Mouse (Mus musculus) hindbrain, embryonic 13.5 days (tissue): Measurements from ENCODE around the gene Erg. TPM values are rescaled to one million over a fixed set of nuclear protein-coding genes. Genes with fewer than 3 reads are reported as not detected.

Experiments
- ATAC-seq: fragments of 200-750 bp; cut with Nextera tagmentation; 2 replicates; pipeline ENCODE4 v1.8.0; 2017; ENCODE audit warnings: moderate TSS enrichment; ENCODE audit not compliant: low FRiP score
- H3K27ac ChIP-seq: fragments of 300-500 bp; sonication (generic); 2 replicates; pipeline ENCODE4 v1.5.1; 2015; ENCODE audit warnings: inconsistent platforms, mild to moderate bottlenecking, moderate library complexity
- H3K27me3 ChIP-seq: fragments of 300-500 bp; sonication (generic); 2 replicates; pipeline ENCODE4 v1.6.1; 2015; ENCODE audit warnings: mild to moderate bottlenecking, inconsistent platforms
- H3K36me3 ChIP-seq: fragments of 300-500 bp; sonication (generic); 2 replicates; pipeline ENCODE4 v1.6.1; 2015; ENCODE audit warnings: mild to moderate bottlenecking, inconsistent platforms
- H3K4me1 ChIP-seq: fragments of 300-500 bp; sonication (generic); replicated peaks from 2 replicates; pipeline ENCODE4 v1.6.1; 2015; ENCODE audit warnings: inconsistent platforms
- H3K4me2 ChIP-seq: fragments of 300-500 bp; sonication (generic); 2 replicates; pipeline ENCODE4 v1.6.1; 2015; ENCODE audit warnings: inconsistent platforms, mild to moderate bottlenecking, moderate library complexity
- H3K4me3 ChIP-seq: fragments of 300-500 bp; sonication (generic); 2 replicates; pipeline ENCODE4 v1.5.1; 2015; ENCODE audit warnings: mild to moderate bottlenecking, inconsistent platforms
- H3K9ac ChIP-seq: fragments of 300-500 bp; sonication (generic); 2 replicates; pipeline ENCODE4 v1.6.1; 2015; ENCODE audit warnings: mild to moderate bottlenecking, inconsistent platforms
- H3K9me3 ChIP-seq: fragments of 300-500 bp; sonication (generic); 2 replicates; pipeline ENCODE4 v1.6.1; 2016; ENCODE audit warnings: inconsistent platforms
- WGBS: fragments of 180-500 bp; shearing (Covaris S2); methylation state at CpG from one replicate; pipeline ENCODE4 v1.1.7; 2015; 5-methylcytosine and 5-hydroxymethylcytosine counted together
- polyA plus RNA-seq: library from polyadenylated mRNA; unstranded; fragments of >200 nt; fragmentation: Nextera tagmentation; extraction: Ambion mirVana; gene quantifications from 2 replicates; pipeline ENCODE4 v1.2.1, GENCODE M21; 2015

Gene Erg
- polyA plus RNA-seq, 1 experiment from 2014 or later, result 2.1 TPM

DNA sequence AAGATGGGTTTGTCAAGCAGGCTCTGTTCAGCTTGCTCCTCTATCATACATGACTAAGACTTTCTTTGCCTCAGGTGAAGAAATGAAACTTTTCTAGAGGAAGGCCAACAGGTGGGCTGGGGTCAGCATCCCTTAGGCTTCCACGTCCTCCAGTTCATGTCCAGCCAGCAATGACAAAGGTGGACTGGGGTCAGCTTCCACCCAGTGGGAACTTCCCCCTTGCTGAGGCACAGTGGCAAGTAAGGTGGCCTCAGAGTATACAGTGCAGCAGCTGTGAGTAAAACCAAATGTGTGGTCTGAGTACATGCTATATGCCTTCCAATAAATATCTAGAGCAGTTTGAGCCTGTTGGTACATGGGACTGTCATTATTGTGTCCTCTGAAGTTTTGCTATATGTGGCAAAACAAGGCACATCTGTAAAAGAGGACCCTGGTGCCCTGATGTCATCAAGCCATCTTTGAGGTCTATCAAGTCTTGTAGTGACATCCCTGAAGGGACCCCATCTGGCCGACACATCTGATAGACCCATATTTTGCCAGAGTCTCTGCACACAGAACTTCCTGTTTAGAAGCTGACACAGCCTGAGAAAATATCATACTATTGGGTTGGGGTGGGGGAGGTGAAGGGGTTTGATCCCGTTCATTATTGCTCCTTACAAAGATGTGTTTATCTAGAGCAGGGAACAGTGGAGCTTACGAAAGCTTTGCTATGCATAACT, 197.4 kb downstream of the Erg start:
- 0 out of 2 replicates have a peak, but pooled peaks cover 3% of the 10 kb centered on the region for H3K9me3 ChIP-seq
- no peak overlapping the region for H3K4me3 ChIP-seq
- no peak overlapping the region for H3K27ac ChIP-seq
- no peak for ATAC-seq
- no peaks in the 10 kb centered on the region for H3K36me3 ChIP-seq
- peaks cover 8% of the 10 kb centered on the region; the same call in 1 of the 2 replicates for H3K4me1 ChIP-seq
- no peak overlapping the region for H3K9ac ChIP-seq
- no peaks in the 10 kb centered on the region for H3K27me3 ChIP-seq
- WGBS, result 82% methylated on average over 4 of the region's 4 CpGs
- no peak overlapping the region for H3K4me2 ChIP-seq

- H3K4me3 ChIP-seq, result no peak overlapping the region
- no peak overlapping the region for H3K4me2 ChIP-seq
- H3K36me3 ChIP-seq, result no peaks in the 10 kb centered on the region
- H3K4me1 ChIP-seq, result peaks cover 8% of the 10 kb centered on the region; the same call in 1 of the 2 replicates
- 94% methylated on average over 5 of the region's 5 CpGs for WGBS
- H3K9ac ChIP-seq, result no peak overlapping the region
- H3K27ac ChIP-seq, result no peak overlapping the region
- no peaks in the 10 kb centered on the region for H3K27me3 ChIP-seq
- no peak for ATAC-seq
- H3K9me3 ChIP-seq, result 0 out of 2 replicates have a peak, but pooled peaks cover 3% of the 10 kb centered on the region
These were observed 198.1 kb downstream of the Erg start for GRCm38 (mm10) chr16:95388292-95388691.

- H3K9me3 ChIP-seq, result 0 out of 2 replicates have a peak, but pooled peaks cover 3% of the 10 kb centered on the region
- no peaks in the 10 kb centered on the region for H3K36me3 ChIP-seq
- no peak overlapping the region for H3K4me2 ChIP-seq
- 97% methylated on average over 2 of the region's 2 CpGs for WGBS
- no peak overlapping the region for H3K4me3 ChIP-seq
- H3K9ac ChIP-seq, result no peak overlapping the region
- no peaks in the 10 kb centered on the region for H3K27me3 ChIP-seq
- peaks cover 8% of the 10 kb centered on the region; the same call in 1 of the 2 replicates for H3K4me1 ChIP-seq
- no peak for ATAC-seq
- no peak overlapping the region for H3K27ac ChIP-seq
These were observed 199.4 kb downstream of the Erg start for GRCm38 (mm10) chr16:95387008-95387407.

DNA sequence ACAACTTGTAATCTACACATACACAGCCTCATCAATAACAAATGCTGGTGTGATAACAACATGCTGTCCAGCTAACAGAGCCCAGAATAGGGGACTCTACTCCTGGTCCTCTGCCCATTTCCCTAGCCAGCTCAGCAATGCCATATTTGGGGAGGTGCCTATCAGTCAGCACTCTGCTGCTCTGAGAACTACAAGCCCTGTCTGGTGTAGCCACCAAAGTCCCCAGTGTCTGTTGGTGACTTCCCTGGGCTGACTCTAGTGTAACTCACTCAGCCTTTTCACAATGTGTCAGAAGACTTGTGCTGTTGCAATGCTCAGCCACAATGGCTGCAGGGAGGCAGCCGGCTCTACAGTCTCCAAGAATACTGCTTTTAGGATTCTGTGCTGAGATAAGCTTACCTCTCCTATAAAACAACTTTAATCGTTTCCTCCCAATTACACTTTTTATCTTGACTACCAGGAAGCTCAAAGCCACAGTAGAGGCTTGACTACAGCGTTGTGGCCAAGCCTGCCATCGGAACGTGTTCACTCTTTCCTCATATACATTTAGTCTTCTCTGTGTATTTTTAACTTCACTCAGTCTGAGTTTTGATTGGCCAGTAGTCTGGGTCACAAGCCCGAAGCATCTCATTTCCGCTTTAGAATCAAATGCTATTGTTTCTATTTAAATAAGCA, 201.0 kb downstream of the Erg start:
- Histone ChIP-seq H3K27ac (no peak overlapping the region), H3K4me3 (no peak overlapping the region), H3K27me3 (no peaks in the 10 kb centered on the region), H3K4me1 (peaks cover 8% of the 10 kb centered on the region; the same call in 1 of the 2 replicates), H3K9me3 (0 out of 2 replicates have a peak, but pooled peaks cover 3% of the 10 kb centered on the region), H3K36me3 (no peaks in the 10 kb centered on the region), H3K4me2 (no peak overlapping the region), H3K9ac (no peak overlapping the region)
- 90% methylated on average over 7 of the region's 7 CpGs for WGBS
- ATAC-seq, result no peak

DNA sequence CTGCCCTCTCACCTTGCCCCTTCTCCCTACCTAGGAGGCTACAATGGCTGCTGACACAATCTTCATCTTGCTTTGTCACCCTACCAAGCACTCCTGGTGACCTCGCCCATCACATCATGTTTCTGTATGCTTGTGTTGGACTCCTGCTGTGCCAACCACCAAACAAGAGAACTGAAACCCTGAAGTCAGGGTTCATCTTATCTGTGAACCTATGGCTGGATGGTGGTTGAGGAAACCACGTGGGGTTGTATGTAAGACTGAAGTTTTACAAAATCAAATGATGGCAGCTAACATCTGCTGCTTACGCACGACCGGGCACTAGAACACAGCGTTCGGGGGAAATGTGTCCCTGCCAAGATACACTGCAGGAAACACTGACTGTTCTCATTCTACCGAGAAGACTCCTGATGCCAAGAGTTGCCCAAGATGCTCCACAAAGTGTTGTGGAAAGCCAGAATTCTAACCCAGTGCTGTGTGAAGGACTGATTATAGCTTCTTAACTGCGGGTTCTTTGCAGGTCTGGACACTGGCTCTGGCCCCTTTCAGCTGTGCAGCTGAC, 201.7 kb downstream of the Erg start:
- Histone ChIP-seq H3K4me2 (no peak overlapping the region), H3K9me3 (0 out of 2 replicates have a peak, but pooled peaks cover 3% of the 10 kb centered on the region), H3K9ac (no peak overlapping the region), H3K36me3 (no peaks in the 10 kb centered on the region), H3K27me3 (no peaks in the 10 kb centered on the region), H3K4me1 (peaks cover 8% of the 10 kb centered on the region; the same call in 1 of the 2 replicates), H3K27ac (no peak overlapping the region), H3K4me3 (no peak overlapping the region)
- 93% methylated on average over 9 of the region's 9 CpGs for WGBS
- no peak for ATAC-seq

- no peaks in the 10 kb centered on the region for H3K27me3 ChIP-seq
- WGBS, result 88% methylated on average over 5 of the region's 5 CpGs
- H3K4me1 ChIP-seq, result peaks cover 8% of the 10 kb centered on the region; the same call in 1 of the 2 replicates
- H3K4me3 ChIP-seq, result no peak overlapping the region
- 0 out of 2 replicates have a peak, but pooled peaks cover 3% of the 10 kb centered on the region for H3K9me3 ChIP-seq
- H3K27ac ChIP-seq, result no peak overlapping the region
- H3K36me3 ChIP-seq, result no peaks in the 10 kb centered on the region
- no peak overlapping the region for H3K9ac ChIP-seq
- no peak overlapping the region for H3K4me2 ChIP-seq
- ATAC-seq, result no peak
These were observed 204.1 kb downstream of the Erg start for GRCm38 (mm10) chr16:95382251-95382650.

- Histone ChIP-seq H3K4me3 (no peak overlapping the region), H3K36me3 (no peaks in the 10 kb centered on the region), H3K9ac (no peak overlapping the region), H3K27ac (no peak overlapping the region), H3K9me3 (no peaks in the 10 kb centered on the region), H3K27me3 (no peaks in the 10 kb centered on the region), H3K4me2 (no peak overlapping the region), H3K4me1 (peaks cover 10% of the 10 kb centered on the region)
- no peak for ATAC-seq
- 78% methylated on average over 7 of the region's 7 CpGs for WGBS
These were observed 209.6 kb downstream of the Erg start for GRCm38 (mm10) chr16:95376834-95377233.

DNA sequence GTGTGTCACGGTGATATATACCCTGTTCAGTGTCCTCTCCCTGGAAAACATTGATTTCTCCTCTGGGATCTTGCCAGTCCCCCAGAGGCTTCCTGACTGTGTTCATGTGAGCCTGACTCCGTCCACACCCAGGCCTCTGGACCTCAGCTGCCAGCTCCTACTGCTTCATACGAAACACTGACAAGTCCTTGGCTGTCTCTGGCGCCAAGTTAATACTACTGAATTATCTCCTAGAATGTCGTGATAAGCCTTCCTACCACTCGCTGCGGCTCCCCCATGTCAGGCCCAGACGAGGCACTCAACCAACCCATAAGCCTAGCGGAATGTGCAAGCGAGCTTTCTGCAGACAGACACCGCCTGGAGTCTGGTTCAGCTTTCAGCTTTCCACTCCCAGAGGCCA, 210.0 kb downstream of the Erg start:
- Histone ChIP-seq H3K4me3 (no peak overlapping the region), H3K4me1 (peaks cover 10% of the 10 kb centered on the region), H3K9me3 (no peaks in the 10 kb centered on the region), H3K9ac (no peak overlapping the region), H3K27ac (peak overlapping the region; percentile 6; the same call in 1 of the 2 replicates), H3K36me3 (no peaks in the 10 kb centered on the region), H3K27me3 (no peaks in the 10 kb centered on the region), H3K4me2 (no peak overlapping the region)
- WGBS, result 60% methylated on average over 11 of the region's 11 CpGs
- no peak for ATAC-seq

DNA sequence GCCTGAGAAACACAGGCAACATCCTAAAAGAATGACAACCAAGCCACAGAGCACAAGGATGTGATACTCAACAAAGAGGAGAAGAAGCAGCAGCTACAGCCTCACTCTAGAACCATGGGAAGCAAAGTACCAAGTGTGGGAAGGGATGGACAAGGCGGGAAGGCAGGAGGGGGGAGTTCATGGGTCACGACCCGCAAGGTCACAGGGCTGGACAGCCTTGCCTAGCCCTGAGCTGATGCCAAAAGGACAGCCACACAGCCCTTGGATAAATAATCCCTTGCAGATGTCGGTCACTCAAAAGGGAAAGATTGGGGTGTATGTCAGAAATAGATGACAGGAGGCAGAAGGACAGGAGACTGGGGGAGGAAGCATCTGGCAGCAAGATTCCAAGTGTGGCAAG, 211.7 kb downstream of the Erg start:
- Histone ChIP-seq H3K4me1 (peaks cover 10% of the 10 kb centered on the region), H3K9ac (no peak overlapping the region), H3K27me3 (no peaks in the 10 kb centered on the region), H3K36me3 (no peaks in the 10 kb centered on the region), H3K4me2 (no peak overlapping the region), H3K4me3 (no peak overlapping the region), H3K9me3 (no peaks in the 10 kb centered on the region), H3K27ac (no peak overlapping the region)
- no peak for ATAC-seq
- 79% methylated on average over 4 of the region's 4 CpGs for WGBS

DNA sequence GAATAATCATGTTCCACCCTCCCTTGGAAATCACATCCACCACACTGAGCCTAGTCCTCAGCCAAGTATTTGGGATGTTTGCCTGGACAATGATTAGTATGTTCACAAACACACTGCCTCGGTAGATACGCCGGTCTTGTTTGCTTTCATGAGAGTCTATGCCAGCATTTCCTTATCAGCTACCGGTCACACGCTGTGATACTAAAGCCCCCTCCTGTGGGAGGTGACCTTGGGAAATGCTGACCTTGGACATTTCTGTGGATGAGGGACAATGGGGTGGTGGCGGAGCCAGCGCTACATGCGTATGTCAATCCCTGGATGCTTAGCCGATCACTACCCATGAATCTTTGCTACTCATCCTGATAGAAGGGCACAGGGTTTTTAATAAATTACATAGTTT, 213.4 kb downstream of the Erg start:
- no peak for ATAC-seq
- Histone ChIP-seq H3K4me2 (no peak overlapping the region), H3K9me3 (no peaks in the 10 kb centered on the region), H3K9ac (no peak overlapping the region), H3K27ac (no peak overlapping the region), H3K4me1 (peaks cover 10% of the 10 kb centered on the region), H3K4me3 (no peak overlapping the region), H3K36me3 (no peaks in the 10 kb centered on the region), H3K27me3 (no peaks in the 10 kb centered on the region)
- 92% methylated on average over 9 of the region's 9 CpGs for WGBS

DNA sequence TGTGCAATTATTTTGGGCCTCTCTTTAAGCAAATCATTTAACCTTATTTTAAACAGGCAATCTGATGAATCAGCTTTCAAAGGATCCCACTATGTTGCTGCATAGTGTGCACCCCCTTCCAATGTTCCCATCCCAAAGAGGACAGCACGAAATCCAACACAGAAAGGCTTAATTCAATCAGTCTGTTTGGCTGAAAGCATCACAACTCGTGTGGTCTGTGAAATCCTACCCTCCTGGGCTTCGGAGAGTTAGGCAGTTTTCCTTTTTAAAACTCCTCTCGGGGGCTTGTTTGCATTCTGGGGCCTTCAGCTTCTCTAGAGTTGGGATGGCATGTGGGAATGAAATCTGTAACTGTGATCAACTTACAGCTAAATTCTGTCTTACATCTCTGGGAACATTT, 214.7 kb downstream of the Erg start:
- ATAC-seq, result no peak
- H3K4me1 ChIP-seq, result peaks cover 17% of the 10 kb centered on the region
- no peaks in the 10 kb centered on the region for H3K9me3 ChIP-seq
- H3K4me2 ChIP-seq, result no peak overlapping the region
- H3K27ac ChIP-seq, result no peak overlapping the region
- 66% methylated on average over 4 of the region's 4 CpGs for WGBS
- no peak overlapping the region for H3K9ac ChIP-seq
- no peaks in the 10 kb centered on the region for H3K36me3 ChIP-seq
- H3K4me3 ChIP-seq, result no peak overlapping the region
- no peaks in the 10 kb centered on the region for H3K27me3 ChIP-seq

DNA sequence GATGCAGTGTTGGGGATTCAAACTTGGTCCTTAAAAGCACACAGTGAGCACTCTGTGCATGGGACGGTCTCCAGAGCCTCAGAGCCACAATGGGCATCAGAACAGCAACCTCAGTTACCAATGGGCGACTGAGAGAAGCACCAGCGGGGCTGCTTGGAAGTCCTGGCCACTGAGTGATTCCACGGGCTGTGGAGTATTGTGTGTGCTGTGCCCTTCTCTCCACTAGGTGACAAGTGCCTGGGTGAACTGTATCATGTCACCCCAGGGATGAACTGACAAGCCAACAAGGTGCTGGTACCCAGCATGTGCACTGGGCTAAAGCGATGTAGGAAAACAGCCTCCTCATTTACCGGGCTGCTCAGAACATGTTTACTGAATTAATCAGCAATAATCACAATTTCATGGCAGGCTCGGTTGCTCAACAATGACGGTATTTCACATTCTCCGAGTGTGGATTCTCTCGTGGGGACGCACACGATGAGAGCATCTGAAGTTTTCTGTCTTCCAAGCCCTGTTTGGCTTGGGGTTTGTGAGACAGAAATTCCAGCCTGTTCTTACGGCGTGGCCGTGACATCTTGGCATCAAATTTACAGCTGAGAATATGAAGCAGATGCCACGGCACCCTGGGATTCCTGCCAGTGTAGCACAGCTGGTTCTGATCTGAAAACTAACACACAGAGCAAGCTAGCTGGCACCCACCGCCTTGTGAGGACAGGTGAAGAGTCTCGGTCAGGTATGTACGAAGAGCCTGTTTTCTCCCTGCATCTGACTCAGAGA, 219.2 kb downstream of the Erg start:
- no peaks in the 10 kb centered on the region for H3K36me3 ChIP-seq
- peaks cover 8% of the 10 kb centered on the region; the same call in 1 of the 2 replicates for H3K4me1 ChIP-seq
- H3K27me3 ChIP-seq, result no peaks in the 10 kb centered on the region
- H3K9ac ChIP-seq, result no peak overlapping the region
- H3K4me3 ChIP-seq, result no peak overlapping the region
- no peaks in the 10 kb centered on the region for H3K9me3 ChIP-seq
- WGBS, result 75% methylated on average over 19 of the region's 19 CpGs
- no peak for ATAC-seq
- H3K4me2 ChIP-seq, result no peak overlapping the region
- no peak overlapping the region for H3K27ac ChIP-seq
